Mouse (Mus musculus) ES-Bruce4 (cell line): ENCODE data around the gene Thy1.

Experiments
- EP300 ChIP-seq: IDR thresholded peaks from 2 replicates; pipeline ENCODE4 v1.6.1; 2011; ENCODE audit warnings: low read depth, low read length; ENCODE audit not compliant: insufficient read depth
- POLR2A ChIP-seq: IDR thresholded peaks from one replicate; pipeline ENCODE4 v1.8.1; 2011; ENCODE audit warnings: low read length; ENCODE audit not compliant: insufficient read depth

- TF ChIP-seq EP300, result no peak
- TF ChIP-seq POLR2A, result no peak
Observed at GRCm38 (mm10) chr9:44079997-44080780, 37.0 kb downstream of the Thy1 start.
